Mouse (Mus musculus): Measurements from ENCODE around the gene Snx27.

Snx27 gene

GRCm38 (mm10) chr3:94476301-94477035 lies 106.0 kb downstream of the Snx27 start:
- DNase-seq = peak in 1 of 2 experiments; percentile 35

- no peak for DNase-seq
Observed at GRCm38 (mm10) chr3:94473567-94474232, 108.8 kb downstream of the Snx27 start.

DNA sequence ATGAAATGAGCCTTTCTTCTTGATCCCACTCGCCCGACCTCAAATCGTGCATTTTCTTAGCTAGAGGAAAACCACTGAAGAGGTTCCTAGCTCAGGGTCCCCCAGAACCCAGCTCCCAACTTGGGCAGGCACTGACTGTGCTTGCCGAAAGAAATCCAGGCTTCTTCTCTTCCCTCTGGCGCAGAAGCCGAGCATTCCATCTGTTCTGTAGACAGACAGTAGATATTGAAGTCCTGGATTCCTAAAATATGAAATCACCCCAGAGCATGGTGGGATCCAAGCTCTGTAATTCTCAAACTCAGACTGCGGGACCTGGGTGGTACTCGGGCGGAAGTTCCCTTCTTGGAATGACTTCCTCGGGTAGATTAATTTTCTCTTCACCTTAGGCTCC lies 109.4 kb downstream of the Snx27 start:
- DNase-seq = no peak

DNA sequence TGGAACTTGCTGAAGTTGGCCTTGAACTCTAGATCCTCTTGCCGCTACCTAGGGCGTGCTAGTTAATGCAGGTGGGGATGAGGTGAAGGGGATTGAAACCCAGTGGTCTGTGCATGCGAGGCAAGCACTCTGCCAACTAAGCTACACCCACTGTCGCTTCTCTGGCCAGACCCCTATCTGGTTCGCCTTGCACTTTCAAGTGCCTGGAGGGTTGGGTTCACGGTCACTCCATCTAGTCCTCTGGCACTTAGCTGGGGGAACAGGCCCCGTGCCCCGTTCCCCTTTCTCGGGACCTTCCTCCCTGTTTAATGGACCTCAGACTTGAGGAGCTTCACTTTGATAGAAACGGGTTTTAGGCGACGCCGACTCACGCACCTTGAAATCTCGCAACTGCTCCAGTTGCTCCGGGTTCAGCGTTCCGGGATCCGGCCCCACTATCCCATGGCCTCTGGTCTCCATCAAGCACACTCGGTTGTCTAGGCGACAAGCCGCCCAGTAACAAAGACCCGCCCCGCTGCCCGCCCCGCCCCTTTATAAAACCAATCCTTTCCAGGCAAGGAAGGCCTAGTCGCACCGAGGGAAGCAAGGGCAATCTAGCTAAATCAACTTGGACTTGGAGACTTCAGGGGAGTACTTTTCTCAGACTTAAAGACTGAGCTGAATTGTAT lies 109.9 kb downstream of the Snx27 start:
- peak; percentile 47 to 59 for DNase-seq

GRCm38 (mm10) chr3:94468931-94469330 lies 113.6 kb downstream of the Snx27 start:
- no peak for DNase-seq

- DNase-seq = no peak
Observed at GRCm38 (mm10) chr3:94465632-94466430, 116.7 kb downstream of the Snx27 start.

- peak in 1 of 2 experiments; percentile 13 for DNase-seq
Observed at GRCm38 (mm10) chr3:94463926-94464578, 118.5 kb downstream of the Snx27 start.

DNA sequence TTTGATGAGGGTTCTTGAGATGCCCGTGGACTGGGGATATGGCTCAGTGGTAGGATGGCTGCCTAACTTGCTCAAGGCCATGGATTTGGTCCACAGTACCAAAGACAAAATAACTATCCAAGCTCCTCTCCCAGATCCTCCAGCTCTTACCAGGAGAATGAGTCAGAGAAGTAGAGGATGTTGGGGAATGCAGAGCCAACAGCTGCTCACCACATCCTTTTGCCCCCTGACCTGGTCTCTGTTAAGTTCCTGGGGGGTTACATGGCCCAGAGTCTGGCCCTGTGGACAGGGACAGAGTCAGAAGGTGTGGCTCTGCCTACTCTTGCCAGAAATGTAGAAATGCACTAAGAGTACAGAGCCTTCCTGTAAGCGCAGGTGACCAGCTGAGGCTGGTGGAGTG lies 122.7 kb downstream of the Snx27 start:
- DNase-seq = no peak

- DNase-seq = no peak
Observed at GRCm38 (mm10) chr3:94457055-94457454, 125.5 kb downstream of the Snx27 start.

DNA sequence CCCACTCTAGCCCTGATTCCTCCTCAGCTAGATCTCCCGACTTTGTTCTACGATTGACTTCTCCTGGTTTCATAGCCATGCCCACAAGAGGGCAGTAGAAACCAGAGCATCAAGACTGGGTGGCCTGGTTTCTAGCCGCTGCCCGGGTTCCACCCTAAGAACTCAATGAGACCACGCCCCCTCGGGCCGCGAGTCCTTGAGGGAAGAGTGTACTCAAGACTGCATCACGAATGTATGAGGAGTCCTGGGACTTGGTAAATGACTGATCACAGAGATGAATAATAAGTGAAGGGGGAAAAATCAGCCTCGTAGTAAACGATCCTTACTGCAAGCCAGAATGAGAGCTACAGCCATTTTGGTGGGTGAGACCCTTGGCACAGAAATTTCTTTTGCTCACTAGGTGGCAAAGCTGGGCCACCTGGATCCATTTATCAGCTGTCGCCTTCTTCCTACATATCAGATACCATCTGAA lies 126.0 kb downstream of the Snx27 start:
- peak; percentile 83 to 89 for DNase-seq

DNA sequence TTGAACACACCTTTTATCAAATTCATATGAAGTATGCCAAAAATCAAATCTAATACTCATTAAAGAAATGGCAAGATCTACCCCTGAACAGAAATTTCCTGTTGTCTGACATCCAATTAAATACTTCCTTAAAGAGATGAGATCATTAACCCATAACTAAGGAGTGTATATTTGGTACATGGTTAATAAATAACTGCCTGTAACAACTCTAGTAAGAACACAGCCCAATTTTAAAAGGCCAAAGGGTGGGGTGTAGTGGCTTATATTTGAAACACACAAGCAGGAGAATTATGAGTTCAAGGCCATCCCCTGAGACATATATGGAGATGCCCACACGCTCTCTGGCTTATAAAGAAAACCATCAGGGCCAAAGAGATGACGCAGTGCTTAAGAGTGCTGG lies 133.1 kb downstream of the Snx27 start:
- no peak for DNase-seq
